Mouse (Mus musculus) liver, embryonic 15.5 days (tissue): Measurements from ENCODE around the gene Rps28. TPM values are rescaled to one million over a fixed set of nuclear protein-coding genes. Genes with fewer than 3 reads are reported as not detected.

ENCODE experiments used
- ATAC-seq: fragments of 200-750 bp; cut with Nextera tagmentation; 2 replicates; pipeline ENCODE4 v1.8.0; 2017; ENCODE audit warnings: moderate number of reproducible peaks, mild to moderate bottlenecking, moderate library complexity; ENCODE audit not compliant: insufficient read depth
- H3K27ac ChIP-seq: fragments of 300-500 bp; sonication (generic); replicated peaks from 2 replicates; pipeline ENCODE4 v1.5.1; 2015; ENCODE audit warnings: mild to moderate bottlenecking, inconsistent platforms
- H3K27me3 ChIP-seq: fragments of 300-500 bp; sonication (generic); 2 replicates; pipeline ENCODE4 v1.6.1; 2015; ENCODE audit warnings: mild to moderate bottlenecking, inconsistent platforms
- H3K36me3 ChIP-seq: fragments of 300-500 bp; sonication (generic); replicated peaks from 2 replicates; pipeline ENCODE4 v1.6.1; 2015; ENCODE audit warnings: moderate library complexity, mild to moderate bottlenecking, inconsistent platforms
- H3K4me1 ChIP-seq: fragments of 300-500 bp; sonication (generic); replicated peaks from 2 replicates; pipeline ENCODE4 v1.6.1; 2015; ENCODE audit warnings: inconsistent platforms
- H3K4me2 ChIP-seq: fragments of 300-500 bp; sonication (generic); 2 replicates; pipeline ENCODE4 v1.6.1; 2015; ENCODE audit warnings: moderate library complexity, mild to moderate bottlenecking, inconsistent platforms
- H3K4me3 ChIP-seq: fragments of 300-500 bp; sonication (generic); replicated peaks from 2 replicates; pipeline ENCODE4 v1.5.1; 2015; ENCODE audit warnings: mild to moderate bottlenecking, inconsistent platforms
- H3K9ac ChIP-seq: fragments of 300-500 bp; sonication (generic); 2 replicates; pipeline ENCODE4 v1.6.1; 2015; ENCODE audit warnings: moderate library complexity, mild to moderate bottlenecking, inconsistent platforms
- H3K9me3 ChIP-seq: fragments of 300-500 bp; sonication (generic); replicated peaks from 2 replicates; pipeline ENCODE4 v1.6.1; 2016; ENCODE audit warnings: inconsistent platforms
- WGBS: fragments of 180-500 bp; shearing (Covaris S2); methylation state at CpG from one replicate; pipeline ENCODE4 v1.1.7; 2015; ENCODE audit warnings: mixed read lengths; ENCODE audit not compliant: insufficient replicate concordance; 5-methylcytosine and 5-hydroxymethylcytosine counted together
- polyA plus RNA-seq: library from polyadenylated mRNA; unstranded; fragments of >200 nt; fragmentation: Nextera tagmentation; extraction: Ambion mirVana; gene quantifications from 2 replicates; pipeline ENCODE4 v1.2.1, GENCODE M21; 2015

Gene Rps28
- polyA plus RNA-seq, 1 experiment from 2014 or later, result 444 TPM

- Histone ChIP-seq H3K9me3 (no peaks in the 10 kb centered on the region), H3K4me2 (peak overlapping the region; percentile 84), H3K4me3 (peak overlapping the region; percentile 57), H3K4me1 (peaks cover 22% of the 10 kb centered on the region), H3K27ac (no peak overlapping the region), H3K27me3 (peaks cover 41% of the 10 kb centered on the region), H3K36me3 (no peaks in the 10 kb centered on the region), H3K9ac (peak overlapping the region; percentile 23; the same call in 1 of the 2 replicates)
- WGBS, result 7% methylated on average over 7 of the region's 7 CpGs
- no peak for ATAC-seq
These were observed 13.2 kb downstream of the Rps28 start for GRCm38 (mm10) chr17:33811142-33811516.

DNA sequence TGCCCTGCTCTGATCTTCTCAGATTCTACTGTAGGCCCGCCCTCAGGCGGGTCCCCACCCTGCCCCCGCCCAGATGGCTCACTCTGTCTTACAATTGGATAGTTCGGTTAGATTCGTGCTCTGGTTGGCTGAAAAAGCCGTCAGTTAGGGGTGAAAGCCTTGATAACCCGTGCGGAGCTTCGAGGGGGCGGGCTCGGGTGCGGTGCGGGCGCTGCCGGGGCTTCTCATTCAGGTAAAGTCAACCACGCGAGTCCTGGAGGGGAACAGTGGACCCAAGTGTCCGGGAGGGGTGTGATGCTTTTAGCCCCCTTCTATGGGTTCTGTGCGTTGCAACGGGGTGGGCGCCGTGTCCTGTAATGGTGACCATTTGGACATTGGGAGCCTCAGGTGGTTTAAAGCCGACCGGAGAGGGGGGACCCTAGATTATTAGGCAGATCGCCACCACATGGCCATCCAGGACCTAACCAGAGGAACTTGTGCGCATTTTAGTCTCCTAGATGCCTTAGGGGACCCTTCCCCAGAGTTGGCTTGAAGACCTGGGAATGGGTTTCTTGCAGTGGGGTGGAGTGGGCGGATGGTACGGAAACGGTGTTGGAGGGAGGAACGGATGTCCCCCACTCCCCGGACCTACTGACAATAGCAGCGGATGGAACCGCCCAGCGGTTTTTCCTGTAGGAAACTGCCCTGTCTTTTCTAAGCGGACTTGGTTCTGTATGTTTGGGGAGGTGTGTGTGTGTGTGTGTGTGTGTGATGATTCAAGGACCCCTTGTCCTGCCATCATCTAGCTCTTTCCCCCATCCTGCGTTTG, 13.8 kb downstream of the Rps28 start, which contains the start of gene Kank3:
Kank3 (plus strand) TSS at position 186 of the 808 bp plus-strand sequence.
- Histone ChIP-seq H3K9ac (peak within 1 kb of the TSS; percentile 23; the same call in 1 of the 2 replicates), H3K4me2 (peak within 1 kb of the TSS; percentile 84), H3K9me3 (no peaks in the 10 kb centered on the region), H3K27ac (no peak within 1 kb of the TSS), H3K4me1 (peaks cover 16% of the 10 kb centered on the region), H3K36me3 (no peaks in the 10 kb centered on the region), H3K4me3 (peak within 1 kb of the TSS; percentile 57), H3K27me3 (peaks cover 38% of the 10 kb centered on the region)
- peak; percentile 95 for ATAC-seq
- WGBS, result under 1% methylated on average over 36 of the region's 36 CpGs

DNA sequence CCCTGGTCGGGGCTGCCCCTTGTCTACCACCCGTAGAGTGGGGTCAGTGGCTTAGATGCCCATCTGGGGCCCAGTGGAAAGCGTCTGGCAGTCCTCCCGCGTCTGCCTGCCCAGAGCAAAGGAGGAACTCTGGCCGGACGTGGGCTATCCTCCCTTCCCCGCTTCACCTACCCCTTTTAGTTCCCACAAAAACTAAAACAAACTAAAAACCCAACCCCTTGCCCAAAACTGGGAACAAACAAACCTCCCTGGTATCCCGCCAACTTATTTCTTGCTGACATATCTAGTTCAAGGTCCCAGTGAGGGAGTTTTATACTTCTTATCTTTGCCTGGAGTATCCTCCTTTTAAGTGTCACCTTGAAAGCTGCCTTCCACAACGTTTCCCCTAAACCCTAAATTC, 16.2 kb downstream of the Rps28 start:
- ATAC-seq, result no peak
- no peak overlapping the region for H3K9ac ChIP-seq
- H3K36me3 ChIP-seq, result no peaks in the 10 kb centered on the region
- peaks cover 28% of the 10 kb centered on the region for H3K27me3 ChIP-seq
- peaks cover 23% of the 10 kb centered on the region for H3K4me1 ChIP-seq
- H3K4me2 ChIP-seq, result no peak overlapping the region
- WGBS, result 9% methylated on average over 10 of the region's 10 CpGs
- no peak overlapping the region for H3K27ac ChIP-seq
- no peak overlapping the region for H3K4me3 ChIP-seq
- no peaks in the 10 kb centered on the region for H3K9me3 ChIP-seq

DNA sequence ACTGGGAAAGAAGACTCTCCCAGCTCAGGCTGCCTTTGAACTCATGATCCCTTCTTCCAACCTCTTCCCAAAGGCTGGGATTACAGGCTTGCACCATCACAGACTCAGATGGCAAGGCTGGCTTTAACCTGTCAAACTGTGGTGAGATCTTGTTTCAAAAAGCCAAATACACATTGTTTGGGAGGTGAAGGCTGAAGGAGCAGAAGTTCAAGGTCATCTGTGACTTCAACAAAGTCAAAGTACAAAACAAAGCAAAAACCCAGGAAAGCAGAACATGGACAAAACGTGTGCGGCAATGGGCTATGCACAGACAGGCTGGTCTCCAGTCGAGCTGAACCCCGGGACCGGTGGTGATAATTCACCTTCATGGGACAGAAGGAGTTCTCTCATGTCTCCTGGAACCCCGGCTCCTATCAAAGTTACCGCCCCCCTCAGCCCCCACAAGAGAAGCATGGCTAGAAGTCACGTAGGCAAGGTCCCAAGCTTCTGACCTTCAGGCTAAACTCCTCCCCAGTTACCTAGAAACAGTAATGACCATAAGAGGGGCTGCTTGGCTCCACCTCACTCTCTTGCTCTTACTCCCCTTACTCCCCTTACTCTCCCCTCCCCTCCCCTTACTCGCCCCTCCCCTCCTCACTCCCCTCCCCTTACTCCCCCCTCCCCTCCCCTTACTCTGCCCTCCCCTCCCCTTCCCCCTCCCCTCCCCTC, 17.0 kb downstream of the Rps28 start:
- no peak overlapping the region for H3K9ac ChIP-seq
- peaks cover 20% of the 10 kb centered on the region for H3K27me3 ChIP-seq
- WGBS, result 56% methylated on average over 8 of the region's 9 CpGs
- H3K9me3 ChIP-seq, result no peaks in the 10 kb centered on the region
- peaks cover 23% of the 10 kb centered on the region for H3K4me1 ChIP-seq
- no peaks in the 10 kb centered on the region for H3K36me3 ChIP-seq
- H3K27ac ChIP-seq, result no peak overlapping the region
- no peak overlapping the region for H3K4me3 ChIP-seq
- no peak for ATAC-seq
- H3K4me2 ChIP-seq, result no peak overlapping the region

DNA sequence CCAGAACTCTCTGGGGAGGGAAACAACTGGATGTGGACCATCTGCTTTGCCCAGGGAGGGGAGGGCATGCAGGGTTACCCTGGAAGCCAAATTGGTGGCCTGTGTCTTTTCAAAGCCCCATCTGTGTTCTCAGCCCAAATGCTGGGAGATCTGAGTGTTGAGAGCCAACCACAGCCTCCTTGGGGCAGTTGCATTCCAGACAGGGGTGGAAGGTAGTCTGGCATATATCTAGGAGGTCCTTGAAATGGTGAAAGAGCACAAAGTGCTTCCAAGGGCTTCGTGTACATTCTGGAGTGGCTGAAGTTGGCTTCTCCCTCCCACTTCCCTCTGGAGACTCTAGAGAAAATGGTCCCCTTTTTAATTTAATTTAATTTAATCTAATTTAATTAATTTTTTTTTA, 19.6 kb downstream of the Rps28 start:
- H3K36me3 ChIP-seq, result no peaks in the 10 kb centered on the region
- 46% methylated on average over 1 of the region's 1 CpGs for WGBS
- H3K4me3 ChIP-seq, result no peak overlapping the region
- no peaks in the 10 kb centered on the region for H3K9me3 ChIP-seq
- no peak for ATAC-seq
- H3K4me2 ChIP-seq, result no peak overlapping the region
- H3K9ac ChIP-seq, result no peak overlapping the region
- no peaks in the 10 kb centered on the region for H3K27me3 ChIP-seq
- peaks cover 7% of the 10 kb centered on the region for H3K4me1 ChIP-seq
- H3K27ac ChIP-seq, result no peak overlapping the region

DNA sequence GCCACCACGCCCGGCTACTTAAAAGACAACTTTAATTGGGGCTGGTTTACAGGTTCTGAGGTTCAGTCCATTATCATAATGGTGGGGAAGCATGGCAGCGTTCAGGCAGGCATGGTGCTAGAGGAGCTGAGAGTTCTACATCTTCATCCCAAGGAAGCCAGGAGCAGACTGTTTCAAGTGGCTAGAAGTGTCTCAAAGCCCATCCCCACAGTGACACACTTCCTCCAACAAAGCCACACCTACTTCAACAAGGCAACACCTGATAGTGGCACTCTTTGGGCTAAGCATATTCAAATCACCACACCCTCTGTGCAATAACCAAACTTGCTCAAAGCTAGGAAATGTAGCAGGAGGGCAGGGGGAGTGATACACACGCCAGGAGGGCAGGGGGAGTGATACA, 20.2 kb downstream of the Rps28 start:
- no peak overlapping the region for H3K9ac ChIP-seq

DNA sequence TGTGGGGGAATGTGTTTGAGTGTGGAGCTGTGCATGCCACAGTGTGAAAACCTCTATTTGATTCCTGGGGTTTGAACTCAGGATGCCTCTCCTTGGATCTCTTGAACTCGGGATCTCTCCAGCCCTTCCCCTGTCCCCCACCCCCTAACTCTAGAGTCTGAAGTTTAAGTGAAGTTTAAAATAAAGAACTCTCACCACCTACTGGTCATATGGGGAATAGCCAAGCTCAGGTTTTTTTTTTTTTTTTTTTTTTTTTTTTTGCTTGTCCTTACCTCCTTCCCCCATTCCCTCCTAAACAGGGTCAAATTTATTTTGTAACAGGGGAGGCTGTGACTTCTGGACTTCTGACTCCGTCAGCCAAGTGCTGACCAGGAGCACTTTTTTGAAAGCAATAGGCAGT, 22.1 kb downstream of the Rps28 start:
- Histone ChIP-seq H3K4me3 (no peak overlapping the region), H3K4me1 (peaks cover 7% of the 10 kb centered on the region), H3K9ac (no peak overlapping the region), H3K36me3 (no peaks in the 10 kb centered on the region), H3K9me3 (no peaks in the 10 kb centered on the region), H3K27me3 (no peaks in the 10 kb centered on the region), H3K27ac (no peak overlapping the region), H3K4me2 (no peak overlapping the region)
- no peak for ATAC-seq
- WGBS, result 1% methylated on average over 2 of the region's 2 CpGs

More for the DNA sequence above, 20.2 kb downstream of the Rps28 start:
- H3K9me3 ChIP-seq, result no peaks in the 10 kb centered on the region
- no peak overlapping the region for H3K27ac ChIP-seq
- peaks cover 7% of the 10 kb centered on the region for H3K4me1 ChIP-seq
- H3K27me3 ChIP-seq, result no peaks in the 10 kb centered on the region
- WGBS, result 59% methylated on average over 4 of the region's 4 CpGs
- ATAC-seq, result no peak
- no peak overlapping the region for H3K4me3 ChIP-seq
- H3K36me3 ChIP-seq, result no peaks in the 10 kb centered on the region
- H3K4me2 ChIP-seq, result no peak overlapping the region

DNA sequence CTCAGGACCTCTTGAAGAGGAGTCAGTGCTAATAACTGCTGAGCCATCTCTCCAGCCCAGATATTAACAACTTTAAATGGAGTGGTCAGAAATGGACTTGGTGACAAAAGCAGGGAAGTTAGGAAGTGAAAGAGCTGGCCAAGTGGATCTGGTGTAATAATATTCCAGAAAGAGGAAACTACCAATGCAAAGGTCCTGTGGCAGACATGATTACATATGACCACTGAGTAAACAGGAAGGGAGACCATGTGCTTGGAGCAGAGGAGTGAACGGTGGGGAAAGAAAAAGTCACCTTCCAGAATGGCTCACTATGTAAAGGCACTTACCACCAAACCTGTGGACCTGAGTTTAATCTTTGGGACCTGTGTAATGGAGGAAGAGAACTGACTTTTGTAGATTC, 25.1 kb downstream of the Rps28 start:
- no peak overlapping the region for H3K4me3 ChIP-seq
- ATAC-seq, result no peak
- H3K9me3 ChIP-seq, result no peaks in the 10 kb centered on the region
- H3K27me3 ChIP-seq, result no peaks in the 10 kb centered on the region; the same call in 1 of the 2 replicates
- H3K4me2 ChIP-seq, result no peak overlapping the region
- H3K4me1 ChIP-seq, result peaks cover 2% of the 10 kb centered on the region
- H3K36me3 ChIP-seq, result no peaks in the 10 kb centered on the region
- WGBS, result 21% methylated on average over 1 of the region's 1 CpGs
- H3K27ac ChIP-seq, result no peak overlapping the region
- no peak overlapping the region for H3K9ac ChIP-seq

DNA sequence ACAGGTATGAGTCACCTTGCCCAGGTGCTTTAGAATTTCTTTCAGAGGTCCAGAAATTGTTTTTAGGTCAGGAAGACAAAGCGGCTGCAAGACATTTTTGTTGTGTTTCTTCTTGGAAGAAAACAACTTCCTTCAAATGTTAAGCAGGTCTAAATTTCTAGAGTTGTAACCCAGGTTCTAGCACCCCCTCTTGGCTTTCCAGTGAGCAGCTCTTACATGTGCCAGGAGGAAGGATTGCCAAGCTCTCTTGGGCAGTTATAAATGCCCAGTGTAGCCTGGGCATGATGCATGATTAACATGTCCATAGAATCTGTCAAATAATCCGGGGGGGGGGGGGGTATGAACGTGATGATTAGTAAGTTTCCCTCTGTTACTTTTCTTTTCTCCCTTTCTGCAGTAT, 26.1 kb downstream of the Rps28 start:
- ATAC-seq, result no peak
- 49% methylated on average over 3 of the region's 3 CpGs for WGBS

GRCm38 (mm10) chr17:33788732-33789131, 35.6 kb downstream of the Rps28 start:
- H3K27ac ChIP-seq, result no peak overlapping the region

More for the DNA sequence above, 26.1 kb downstream of the Rps28 start:
- no peaks in the 10 kb centered on the region for H3K36me3 ChIP-seq
- no peaks in the 10 kb centered on the region; the same call in 1 of the 2 replicates for H3K4me1 ChIP-seq
- H3K4me2 ChIP-seq, result no peak overlapping the region
- no peak overlapping the region for H3K27ac ChIP-seq
- no peak overlapping the region for H3K4me3 ChIP-seq
- H3K27me3 ChIP-seq, result no peaks in the 10 kb centered on the region; the same call in 1 of the 2 replicates
- H3K9me3 ChIP-seq, result no peaks in the 10 kb centered on the region
- H3K9ac ChIP-seq, result no peak overlapping the region

DNA sequence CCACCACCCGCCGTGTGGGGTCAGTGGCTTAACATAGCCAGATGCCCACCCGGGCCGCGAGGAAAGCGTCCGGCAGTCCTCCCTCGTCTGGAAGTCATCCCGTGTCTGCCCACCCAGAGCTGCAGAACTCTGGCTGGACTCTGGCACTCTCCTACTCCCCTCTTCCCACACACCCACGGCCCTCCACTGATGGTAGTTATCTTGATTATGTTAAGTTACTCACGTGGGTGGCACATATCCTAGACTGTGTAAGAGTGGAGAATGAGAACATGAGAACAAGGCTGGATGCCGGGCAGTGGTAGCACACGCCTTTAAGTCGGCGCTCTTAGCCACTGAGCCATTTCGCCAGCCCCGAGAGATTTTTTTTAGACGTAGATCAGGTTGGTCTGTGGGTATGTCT, 38.0 kb downstream of the Rps28 start:
- H3K4me2 ChIP-seq, result no peak overlapping the region
- no peak overlapping the region for H3K9ac ChIP-seq
- no peak overlapping the region for H3K4me3 ChIP-seq
- ATAC-seq, result no peak
- H3K27me3 ChIP-seq, result peaks cover 12% of the 10 kb centered on the region
- WGBS, result 76% methylated on average over 18 of the region's 18 CpGs
- no peaks in the 10 kb centered on the region for H3K36me3 ChIP-seq
- H3K4me1 ChIP-seq, result peaks cover 19% of the 10 kb centered on the region
- H3K9me3 ChIP-seq, result no peaks in the 10 kb centered on the region
- no peak overlapping the region for H3K27ac ChIP-seq

More at GRCm38 (mm10) chr17:33788732-33789131, 35.6 kb downstream of the Rps28 start:
- peak; percentile 60 for ATAC-seq
- no peak overlapping the region for H3K4me2 ChIP-seq
- H3K9ac ChIP-seq, result no peak overlapping the region
- WGBS, result 18% methylated on average over 4 of the region's 4 CpGs
- no peaks in the 10 kb centered on the region for H3K36me3 ChIP-seq
- H3K4me3 ChIP-seq, result no peak overlapping the region
- 0 out of 2 replicates have a peak, but pooled peaks cover 2% of the 10 kb centered on the region for H3K4me1 ChIP-seq
- peaks cover 6% of the 10 kb centered on the region for H3K27me3 ChIP-seq
- no peaks in the 10 kb centered on the region for H3K9me3 ChIP-seq
